Mouse (Mus musculus): Measurements from ENCODE around the gene Tmod3.
A peak's percentile ranks its signal among the peaks of the same experiment; 100 is the strongest.
"Not testable (repeated sequence)": the region's sequence is repeated elsewhere in the genome, so short reads cannot be mapped to it uniquely, and the experiment has no call there.

The Tmod3 gene

GRCm38 (mm10) chr9:75553719-75554118 is 5.7 kb downstream of the Tmod3 start:
- no peak for DNase-seq

- no peak for DNase-seq
These were observed 8.1 kb downstream of the Tmod3 start for GRCm38 (mm10) chr9:75551342-75551741.

- DNase-seq, result peak; percentile 46 to 69
These were observed 10.4 kb downstream of the Tmod3 start for GRCm38 (mm10) chr9:75549010-75549409.

- peak; percentile 96 to 97 for DNase-seq
These were observed 12.4 kb downstream of the Tmod3 start for GRCm38 (mm10) chr9:75546885-75547553.

GRCm38 (mm10) chr9:75545514-75545913 is 13.9 kb downstream of the Tmod3 start:
- no peak for DNase-seq

GRCm38 (mm10) chr9:75541497-75541896 is 18.0 kb downstream of the Tmod3 start:
- peak; percentile 75 to 87 for DNase-seq

GRCm38 (mm10) chr9:75536422-75536821 is 23.0 kb downstream of the Tmod3 start:
- DNase-seq, result no peak

- no peak for DNase-seq
These were observed 25.0 kb downstream of the Tmod3 start for GRCm38 (mm10) chr9:75534431-75534962.

- not testable (repeated sequence) for DNase-seq
These were observed 26.5 kb downstream of the Tmod3 start for GRCm38 (mm10) chr9:75532989-75533388.

- DNase-seq, result no peak
These were observed 27.0 kb downstream of the Tmod3 start for GRCm38 (mm10) chr9:75532461-75532860.

- no peak for DNase-seq
These were observed 30.1 kb downstream of the Tmod3 start for GRCm38 (mm10) chr9:75529358-75529757.

GRCm38 (mm10) chr9:75528096-75528495 is 31.4 kb downstream of the Tmod3 start:
- DNase-seq, result no peak

GRCm38 (mm10) chr9:75527368-75528059 is 31.9 kb downstream of the Tmod3 start:
- peak; percentile 39 to 66 for DNase-seq

GRCm38 (mm10) chr9:75523646-75524045 is 35.8 kb downstream of the Tmod3 start:
- DNase-seq, result peak; percentile 45 to 50

GRCm38 (mm10) chr9:75522217-75522616 is 37.2 kb downstream of the Tmod3 start:
- no peak for DNase-seq

GRCm38 (mm10) chr9:75521788-75522187 is 37.7 kb downstream of the Tmod3 start:
- DNase-seq, result peak; percentile 71 to 76

- no peak for DNase-seq
These were observed 38.5 kb downstream of the Tmod3 start for GRCm38 (mm10) chr9:75520940-75521339.

GRCm38 (mm10) chr9:75517751-75518150 is 41.7 kb downstream of the Tmod3 start:
- DNase-seq, result no peak

- DNase-seq, result peak in 1 of 2 experiments; percentile 37
These were observed 43.9 kb downstream of the Tmod3 start for GRCm38 (mm10) chr9:75515464-75516113.

- DNase-seq, result no peak
These were observed 48.1 kb downstream of the Tmod3 start for GRCm38 (mm10) chr9:75511236-75511939.

- DNase-seq, result no peak
These were observed 55.1 kb downstream of the Tmod3 start for GRCm38 (mm10) chr9:75504311-75504710.

- DNase-seq, result no peak
These were observed 60.9 kb downstream of the Tmod3 start for GRCm38 (mm10) chr9:75498571-75498970.

- no peak for DNase-seq
These were observed 63.5 kb downstream of the Tmod3 start for GRCm38 (mm10) chr9:75495945-75496344.

Measured in lung, adult 18-20 months (tissue).